Mouse (Mus musculus) cortical plate, adult 2 months (tissue): ENCODE results near the gene Lhb. TPM values are rescaled to one million over a fixed set of nuclear protein-coding genes. Genes with fewer than 3 reads are reported as not detected.

ENCODE experiments used
- H3K27ac ChIP-seq: fragments of 200-500 bp; 2 replicates; pipeline ENCODE4 v1.5.1; 2012; ENCODE audit warnings: low read length, control low read depth, inconsistent platforms; ENCODE audit not compliant: insufficient read depth
- H3K4me1 ChIP-seq: fragments of 200-500 bp; 2 replicates; pipeline ENCODE4 v1.6.1; 2011; ENCODE audit warnings: low read length; ENCODE audit not compliant: control insufficient read depth, insufficient read depth
- H3K4me3 ChIP-seq: fragments of 200-500 bp; 2 replicates; pipeline ENCODE4 v1.5.1; 2011; ENCODE audit warnings: mild to moderate bottlenecking, low read length, control low read depth; ENCODE audit not compliant: insufficient read depth
- CTCF ChIP-seq: fragments of 200-500 bp; IDR thresholded peaks from 2 replicates; pipeline ENCODE4 v1.5.1; 2011; ENCODE audit warnings: mild to moderate bottlenecking, control low read depth, low read length; ENCODE audit not compliant: insufficient read depth; ENCODE audit errors: extremely low read depth
- POLR2A ChIP-seq: fragments of 200-500 bp; IDR thresholded peaks from 2 replicates; pipeline ENCODE4 v1.6.1; 2011; ENCODE audit warnings: mild to moderate bottlenecking, low read length, control low read depth; ENCODE audit not compliant: insufficient read depth; ENCODE audit errors: extremely low read depth
- polyA plus RNA-seq: library from polyadenylated mRNA; depleted of rRNA; stranded (reverse); fragments of >200 nt; gene quantifications from 2 replicates; pipeline ENCODE4 v1.2.3, GENCODE M21; 2012

Gene Lhb
- polyA plus RNA-seq, 1 experiment, result 0.17 TPM

- TF ChIP-seq POLR2A, result no peak
- TF ChIP-seq CTCF, result no peak
- H3K27ac ChIP-seq, result no peak within 1 kb of the TSS
- no peak within 1 kb of the TSS for H3K4me3 ChIP-seq
- no peaks in the 10 kb centered on the region for H3K4me1 ChIP-seq
Measured at GRCm38 (mm10) chr7:45413113-45413863, 7.3 kb upstream of the Lhb start, which contains the start of gene Ntf5. Ntf5 (plus strand) TSS chr7:45413695.

GRCm38 (mm10) chr7:45413864-45414739, 6.5 kb upstream of the Lhb start:
- Histone ChIP-seq H3K27ac (no peak overlapping the region), H3K4me3 (no peak overlapping the region), H3K4me1 (no peaks in the 10 kb centered on the region)
- TF ChIP-seq CTCF (no peak), POLR2A (no peak)

GRCm38 (mm10) chr7:45414740-45415224, 5.8 kb upstream of the Lhb start:
- H3K4me1 ChIP-seq, result no peaks in the 10 kb centered on the region
- no peak overlapping the region for H3K4me3 ChIP-seq
- no peak for TF ChIP-seq CTCF
- no peak for TF ChIP-seq POLR2A
- no peak overlapping the region for H3K27ac ChIP-seq

- TF ChIP-seq CTCF (no peak), POLR2A (no peak)
- H3K4me3 ChIP-seq, result no peak overlapping the region
- H3K4me1 ChIP-seq, result no peaks in the 10 kb centered on the region
- H3K27ac ChIP-seq, result no peak overlapping the region
Measured at GRCm38 (mm10) chr7:45415636-45416035, 5.0 kb upstream of the Lhb start.

GRCm38 (mm10) chr7:45417962-45418492, 2.6 kb upstream of the Lhb start:
- no peak overlapping the region for H3K27ac ChIP-seq
- H3K4me1 ChIP-seq, result no peaks in the 10 kb centered on the region
- no peak for TF ChIP-seq POLR2A
- no peak for TF ChIP-seq CTCF
- H3K4me3 ChIP-seq, result no peak overlapping the region

- no peak overlapping the region for H3K27ac ChIP-seq
- H3K4me3 ChIP-seq, result no peak overlapping the region
- TF ChIP-seq CTCF (no peak), POLR2A (no peak)
- no peaks in the 10 kb centered on the region for H3K4me1 ChIP-seq
Measured at GRCm38 (mm10) chr7:45419859-45420614, 583 bp upstream of the Lhb start.

- TF ChIP-seq POLR2A, result no peak
- no peak for TF ChIP-seq CTCF
- no peak overlapping the region for H3K27ac ChIP-seq
- H3K4me1 ChIP-seq, result no peaks in the 10 kb centered on the region
- no peak overlapping the region for H3K4me3 ChIP-seq
Measured at GRCm38 (mm10) chr7:45421194-45421593, 574 bp downstream of the Lhb start.

GRCm38 (mm10) chr7:45426556-45426955, 5.9 kb downstream of the Lhb start:
- H3K4me3 ChIP-seq, result no peak overlapping the region
- no peak for TF ChIP-seq CTCF
- TF ChIP-seq POLR2A, result no peak
- no peaks in the 10 kb centered on the region for H3K4me1 ChIP-seq
- H3K27ac ChIP-seq, result no peak overlapping the region

- no peak overlapping the region for H3K27ac ChIP-seq
Measured at GRCm38 (mm10) chr7:45433835-45434202, 13.2 kb downstream of the Lhb start.

More at GRCm38 (mm10) chr7:45433835-45434202, 13.2 kb downstream of the Lhb start:
- TF ChIP-seq CTCF, result no peak
- TF ChIP-seq POLR2A, result no peak
- peaks cover 2% of the 10 kb centered on the region for H3K4me1 ChIP-seq
- H3K4me3 ChIP-seq, result peak overlapping the region; percentile 81
